Mouse (Mus musculus): ENCODE data around the gene Tbx18.

Tbx18 gene

GRCm38 (mm10) chr9:87710360-87710759 is 20.7 kb downstream of the Tbx18 start:
- no peak for DNase-seq (ENCODE audit: low read depth)

GRCm38 (mm10) chr9:87708151-87708550 is 22.9 kb downstream of the Tbx18 start:
- DNase-seq (ENCODE audit: low read depth) = peak; percentile 56

GRCm38 (mm10) chr9:87702267-87702666 is 28.8 kb downstream of the Tbx18 start:
- DNase-seq (ENCODE audit: low read depth) = no peak

- no peak for DNase-seq (ENCODE audit: low read depth)
Observed at GRCm38 (mm10) chr9:87686981-87687380, 44.1 kb downstream of the Tbx18 start.

GRCm38 (mm10) chr9:87682247-87682646 is 48.8 kb downstream of the Tbx18 start:
- DNase-seq (ENCODE audit: low read depth) = no peak
